ENCODE assay signal across 8 mouse cellular contexts in genomic region chr13:101813267-101813900, GRCm38 (mm10). TPM values are rescaled to one million over a fixed set of nuclear protein-coding genes. Genes with fewer than 3 reads are reported as not detected.
A peak's percentile ranks its signal among the peaks of the same experiment; 100 is the strongest.
DNase-seq lines count a peak whose midpoint lies in the region; ATAC-seq lines count a peak whose summit lies in the region.

No protein-coding gene starts in this region.

- no peaks in the 10 kb centered on the region for H3K9me3 ChIP-seq in heart, embryonic 12.5 days (replicated peaks)
- no peaks in the 10 kb centered on the region for H3K9me3 ChIP-seq in forebrain, embryonic 15.5 days
- no peaks in the 10 kb centered on the region for H3K9me3 ChIP-seq in limb, embryonic 13.5 days
- H3K9me3 ChIP-seq in stomach, embryonic 14.5 days (ENCODE audit: control insufficient read depth, low read depth, low read length): no peaks in the 10 kb centered on the region

- no peaks in the 10 kb centered on the region for H3K4me1 ChIP-seq in heart, embryonic 12.5 days (replicated peaks)
- peaks cover 18% of the 10 kb centered on the region for H3K4me1 ChIP-seq in forebrain, embryonic 15.5 days
- H3K4me1 ChIP-seq in limb, embryonic 13.5 days: peaks cover 20% of the 10 kb centered on the region
- peaks cover 4% of the 10 kb centered on the region; the same call in 1 of the 2 replicates for H3K4me1 ChIP-seq in stomach, embryonic 14.5 days (ENCODE audit: control insufficient read depth, insufficient read depth, low read length)

- H3K4me3 ChIP-seq in heart, embryonic 12.5 days: no peak overlapping the region
- H3K4me3 ChIP-seq in forebrain, embryonic 15.5 days: no peak overlapping the region
- no peak overlapping the region for H3K4me3 ChIP-seq in limb, embryonic 13.5 days
- H3K4me3 ChIP-seq in stomach, embryonic 14.5 days (ENCODE audit: low read depth, low read length): no peak overlapping the region

- no peak overlapping the region for H3K27ac ChIP-seq in heart, embryonic 12.5 days (ENCODE audit: poor library complexity, severe bottlenecking)
- no peak overlapping the region for H3K27ac ChIP-seq in forebrain, embryonic 15.5 days (replicated peaks)
- H3K27ac ChIP-seq in limb, embryonic 13.5 days: no peak overlapping the region
- H3K27ac ChIP-seq in stomach, embryonic 14.5 days (ENCODE audit: low read length): no peak overlapping the region

- no peak overlapping the region for H3K9ac ChIP-seq in heart, embryonic 12.5 days
- no peak overlapping the region for H3K9ac ChIP-seq in forebrain, embryonic 15.5 days (replicated peaks)
- no peak overlapping the region for H3K9ac ChIP-seq in limb, embryonic 13.5 days
- no peak overlapping the region for H3K9ac ChIP-seq in stomach, embryonic 14.5 days (replicated peaks; ENCODE audit: low read depth, low read length)

- no peaks in the 10 kb centered on the region for H3K27me3 ChIP-seq in heart, embryonic 12.5 days (replicated peaks)
- H3K27me3 ChIP-seq in forebrain, embryonic 15.5 days: no peaks in the 10 kb centered on the region
- peaks cover 3% of the 10 kb centered on the region; the same call in 1 of the 2 replicates for H3K27me3 ChIP-seq in limb, embryonic 13.5 days
- H3K27me3 ChIP-seq in stomach, embryonic 14.5 days (ENCODE audit: control insufficient read depth, insufficient read depth, low read length): no peaks in the 10 kb centered on the region

- 55% methylated on average over 10 of the region's 10 CpGs for WGBS in heart, embryonic 12.5 days
- 11% methylated on average over 10 of the region's 10 CpGs for WGBS in forebrain, embryonic 15.5 days
- WGBS in limb, embryonic 13.5 days: 16% methylated on average over 10 of the region's 10 CpGs
- WGBS in stomach, embryonic 14.5 days: 25% methylated on average over 10 of the region's 10 CpGs

- ATAC-seq in heart, embryonic 12.5 days (ENCODE audit: insufficient number of reproducible peaks, low FRiP score): no peak
- ATAC-seq in forebrain, embryonic 15.5 days (replicated peaks): peak; percentile 63; the same call in 1 of the 2 replicates
- peak; percentile 66; the same call in 1 of the 2 replicates for ATAC-seq in limb, embryonic 13.5 days (ENCODE audit: low FRiP score, low read depth)
- ATAC-seq in stomach, embryonic 14.5 days (ENCODE audit: insufficient number of reproducible peaks, insufficient read depth, low FRiP score, low read depth): peak; percentile 85; the same call in 1 of the 2 replicates
- no peak for ATAC-seq in erythroblast, adult 5-6 weeks (replicated peaks; ENCODE audit: low FRiP score, poor library complexity, severe bottlenecking)

- H3K36me3 ChIP-seq in heart, embryonic 12.5 days: no peaks in the 10 kb centered on the region
- H3K36me3 ChIP-seq in forebrain, embryonic 15.5 days: no peaks in the 10 kb centered on the region
- H3K36me3 ChIP-seq in limb, embryonic 13.5 days: no peaks in the 10 kb centered on the region
- H3K36me3 ChIP-seq in stomach, embryonic 14.5 days (ENCODE audit: control insufficient read depth, insufficient read depth, low read length): no peaks in the 10 kb centered on the region

- H3K4me2 ChIP-seq in heart, embryonic 12.5 days: no peak overlapping the region
- no peak overlapping the region; the same call in 1 of the 2 replicates for H3K4me2 ChIP-seq in forebrain, embryonic 15.5 days (replicated peaks)
- H3K4me2 ChIP-seq in limb, embryonic 13.5 days (replicated peaks): peak overlapping the region; percentile 34
- no peak overlapping the region; the same call in 1 of the 2 replicates for H3K4me2 ChIP-seq in stomach, embryonic 14.5 days (replicated peaks; ENCODE audit: low read depth, low read length)

- peak; percentile 94 for DNase-seq in heart, adult 11 months
- DNase-seq in ES-CJ7 (ENCODE audit: low read depth, low spot score): peak; percentile 24
- no peak for DNase-seq in cerebellum, adult 9-10 months

RNA-seq across cellular contexts. Expression of gene Pik3r1, which starts 45.4 kb away (rescaled TPM):
- 14.8 and 18.1 TPM in 2 replicates for polyA plus RNA-seq in heart, embryonic 12.5 days (2016; fragmentation: Nextera tagmentation; extraction: Ambion mirVana)
- 39.3 and 40.3 TPM in 2 replicates for polyA plus RNA-seq in forebrain, embryonic 15.5 days (2015; fragmentation: Nextera tagmentation; extraction: Ambion mirVana)
- 44.4 TPM in 2 replicates for polyA plus RNA-seq in limb, embryonic 13.5 days (2015; fragmentation: Nextera tagmentation; extraction: Ambion mirVana)
- 95.5 and 98.3 TPM in 2 replicates for polyA plus RNA-seq in stomach, embryonic 14.5 days (2014; fragmentation: Nextera tagmentation; extraction: Ambion mirVana)
- 251 and 274 TPM in 2 replicates for total RNA-seq in erythroblast, adult 5-6 weeks (2015; ENCODE audit: low replicate concordance)
- total RNA-seq in erythroblast, adult 5-6 weeks (2017; ENCODE audit: low replicate concordance): 546 and 697 TPM in 2 replicates

Comparison
In these comparisons a context has a peak if more than half of its experiments do, and no peak if none do; other contexts are left out.
1. ATAC-seq: peak in forebrain, embryonic 15.5 days (single experiment), limb, embryonic 13.5 days (single experiment) and stomach, embryonic 14.5 days (single experiment); none in heart, embryonic 12.5 days (single experiment) and erythroblast, adult 5-6 weeks (single experiment).